Mouse (Mus musculus) lung, postnatal 0 days (tissue): ENCODE data around the gene Epc2. TPM values are rescaled to one million over a fixed set of nuclear protein-coding genes. Genes with fewer than 3 reads are reported as not detected.
A peak's percentile ranks its signal among the peaks of the same experiment; 100 is the strongest.

ENCODE experiments used
- ATAC-seq: fragments of 200-750 bp; cut with Nextera tagmentation; 2 replicates; pipeline ENCODE4 v1.8.0; 2017; ENCODE audit warnings: moderate library complexity
- DNase-seq: peaks from one replicate; pipeline ENCODE4 v3.0.0-alpha.2; 2016; ENCODE audit warnings: low spot score
- H3K27ac ChIP-seq: fragments of 300-500 bp; sonication (generic); 2 replicates; pipeline ENCODE4 v1.5.1; 2014; ENCODE audit warnings: antibody characterized with exemption, mild to moderate bottlenecking, low read length, mixed read lengths
- H3K27me3 ChIP-seq: fragments of 300-500 bp; sonication (generic); replicated peaks from 2 replicates; pipeline ENCODE4 v1.6.1; 2014; ENCODE audit warnings: low read length, mixed read lengths; ENCODE audit not compliant: insufficient read depth
- H3K36me3 ChIP-seq: fragments of 300-500 bp; sonication (generic); 2 replicates; pipeline ENCODE4 v1.6.1; 2014; ENCODE audit warnings: low read length, mixed read lengths; ENCODE audit not compliant: insufficient read depth
- H3K4me1 ChIP-seq: fragments of 300-500 bp; sonication (generic); 2 replicates; pipeline ENCODE4 v1.6.1; 2014; ENCODE audit warnings: antibody characterized with exemption, low read depth, low read length, mixed read lengths; ENCODE audit not compliant: insufficient read depth
- H3K4me2 ChIP-seq: fragments of 300-500 bp; sonication (generic); replicated peaks from 2 replicates; pipeline ENCODE4 v1.6.1; 2014; ENCODE audit warnings: low read depth, mild to moderate bottlenecking, low read length, moderate library complexity, mixed read lengths
- H3K4me3 ChIP-seq: fragments of 300-500 bp; sonication (generic); 2 replicates; pipeline ENCODE4 v1.5.1; 2014; ENCODE audit warnings: low read depth, low read length
- H3K9ac ChIP-seq: fragments of 300-500 bp; sonication (generic); replicated peaks from 2 replicates; pipeline ENCODE4 v1.6.1; 2014; ENCODE audit warnings: low read depth, mild to moderate bottlenecking
- H3K9me3 ChIP-seq: fragments of 300-500 bp; sonication (generic); 2 replicates; pipeline ENCODE4 v1.6.1; 2016; ENCODE audit warnings: low read length, mixed read lengths
- CTCF ChIP-seq: IDR thresholded peaks from 2 replicates; pipeline ENCODE4 v1.5.1; 2016; ENCODE audit warnings: antibody characterized with exemption, mild to moderate bottlenecking
- EP300 ChIP-seq: IDR thresholded peaks from 2 replicates; pipeline ENCODE4 v1.6.1; 2016; ENCODE audit warnings: antibody characterized with exemption, mild to moderate bottlenecking, control low read depth
- WGBS: fragments of 180-500 bp; shearing (Covaris S2); extraction: QIAGEN DNeasy Blood & Tissue Kit; methylation state at CpG from one replicate; pipeline ENCODE4 v1.1.7; 2014; 5-methylcytosine and 5-hydroxymethylcytosine counted together
- polyA plus RNA-seq: library from polyadenylated mRNA; unstranded; fragments of >200 nt; fragmentation: Nextera tagmentation; extraction: Ambion mirVana; gene quantifications from 2 replicates; pipeline ENCODE4 v1.2.1, GENCODE M21; 2015

The Epc2 gene
- polyA plus RNA-seq, 1 experiment from 2014 or later: 4.9 TPM

DNA sequence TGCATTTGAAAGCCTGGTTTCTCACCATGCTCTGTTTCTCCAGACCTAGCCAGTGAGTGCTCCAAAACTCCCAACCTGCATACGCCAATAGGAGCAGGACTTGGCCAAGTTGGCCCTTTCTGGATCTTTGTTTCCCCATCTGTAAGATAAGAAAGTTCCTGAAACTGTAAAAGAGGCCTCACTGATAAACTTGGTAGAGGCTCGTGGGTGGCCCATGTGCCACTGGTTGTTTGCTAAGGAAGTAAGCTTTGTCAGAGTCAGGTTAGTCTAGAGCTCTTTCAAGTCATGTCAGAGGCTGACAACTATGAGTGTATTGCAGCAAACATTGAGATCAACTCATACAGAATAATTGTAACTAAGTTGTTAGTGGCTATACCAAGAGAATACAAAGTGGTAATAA lies 101.8 kb downstream of the Epc2 start:
- TF ChIP-seq CTCF (no peak), EP300 (no peak)
- Histone ChIP-seq H3K27ac (no peak overlapping the region), H3K9ac (no peak overlapping the region), H3K9me3 (no peaks in the 10 kb centered on the region), H3K4me1 (no peaks in the 10 kb centered on the region), H3K4me2 (no peak overlapping the region), H3K36me3 (peaks cover 8% of the 10 kb centered on the region; the same call in 1 of the 2 replicates), H3K4me3 (no peak overlapping the region), H3K27me3 (no peaks in the 10 kb centered on the region)
- DNase-seq (no peak), ATAC-seq (no peak)
- 65% methylated on average over 2 of the region's 2 CpGs for WGBS

DNA sequence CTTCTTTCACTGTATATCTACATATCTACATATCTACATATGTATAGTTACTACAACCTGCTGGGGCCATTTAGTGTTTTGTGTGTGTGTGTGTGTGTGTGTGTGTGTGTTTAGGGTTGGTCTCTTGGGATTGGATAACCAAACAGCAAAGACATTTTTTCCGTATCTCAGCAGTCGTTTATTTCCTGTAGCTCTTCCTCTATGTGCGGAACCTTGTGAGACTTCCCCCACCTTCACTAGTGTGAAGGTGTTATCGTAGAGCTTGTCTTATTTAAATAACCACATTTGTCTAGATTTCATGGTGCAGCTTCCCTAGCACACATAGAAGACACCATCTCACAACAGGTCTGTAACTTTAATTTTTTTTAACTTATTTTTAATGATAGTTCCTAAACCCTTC lies 106.1 kb downstream of the Epc2 start:
- Histone ChIP-seq H3K27me3 (no peaks in the 10 kb centered on the region), H3K9ac (no peak overlapping the region), H3K4me1 (no peaks in the 10 kb centered on the region), H3K4me3 (no peak overlapping the region), H3K9me3 (no peaks in the 10 kb centered on the region), H3K27ac (no peak overlapping the region), H3K4me2 (no peak overlapping the region), H3K36me3 (no peaks in the 10 kb centered on the region)
- WGBS: 92% methylated on average over 4 of the region's 4 CpGs
- no peak for DNase-seq
- ATAC-seq: no peak
- no peak for TF ChIP-seq CTCF
- no peak for TF ChIP-seq EP300

DNA sequence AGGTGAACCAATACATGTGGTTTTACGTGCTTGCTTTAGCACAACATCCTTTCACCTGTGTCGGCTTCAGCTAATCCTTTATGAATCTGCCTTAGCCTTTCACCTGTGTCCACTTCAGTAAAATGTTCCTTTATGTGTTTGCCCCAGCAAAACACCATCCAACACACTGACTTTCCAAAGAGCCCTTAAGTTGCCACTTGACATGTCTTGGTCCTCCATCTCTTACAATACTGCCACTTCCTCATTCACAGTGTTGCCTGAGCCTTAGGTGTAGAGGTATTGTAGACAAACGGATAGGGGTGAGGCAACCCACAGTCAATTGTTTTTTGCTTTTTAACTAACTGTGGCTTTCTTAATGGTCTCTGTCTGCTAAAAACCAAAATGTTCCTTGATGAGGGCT lies 107.1 kb downstream of the Epc2 start:
- Histone ChIP-seq H3K9ac (no peak overlapping the region), H3K4me1 (no peaks in the 10 kb centered on the region), H3K36me3 (no peaks in the 10 kb centered on the region), H3K27me3 (no peaks in the 10 kb centered on the region), H3K4me2 (no peak overlapping the region), H3K4me3 (no peak overlapping the region), H3K27ac (no peak overlapping the region), H3K9me3 (no peaks in the 10 kb centered on the region)
- peak; percentile 88 for ATAC-seq
- TF ChIP-seq CTCF (no peak), EP300 (0 out of 2 replicates have a peak, but pooled peaks have one; percentile 13)
- peak; percentile 70 for DNase-seq
- 63% methylated on average over 3 of the region's 3 CpGs for WGBS

DNA sequence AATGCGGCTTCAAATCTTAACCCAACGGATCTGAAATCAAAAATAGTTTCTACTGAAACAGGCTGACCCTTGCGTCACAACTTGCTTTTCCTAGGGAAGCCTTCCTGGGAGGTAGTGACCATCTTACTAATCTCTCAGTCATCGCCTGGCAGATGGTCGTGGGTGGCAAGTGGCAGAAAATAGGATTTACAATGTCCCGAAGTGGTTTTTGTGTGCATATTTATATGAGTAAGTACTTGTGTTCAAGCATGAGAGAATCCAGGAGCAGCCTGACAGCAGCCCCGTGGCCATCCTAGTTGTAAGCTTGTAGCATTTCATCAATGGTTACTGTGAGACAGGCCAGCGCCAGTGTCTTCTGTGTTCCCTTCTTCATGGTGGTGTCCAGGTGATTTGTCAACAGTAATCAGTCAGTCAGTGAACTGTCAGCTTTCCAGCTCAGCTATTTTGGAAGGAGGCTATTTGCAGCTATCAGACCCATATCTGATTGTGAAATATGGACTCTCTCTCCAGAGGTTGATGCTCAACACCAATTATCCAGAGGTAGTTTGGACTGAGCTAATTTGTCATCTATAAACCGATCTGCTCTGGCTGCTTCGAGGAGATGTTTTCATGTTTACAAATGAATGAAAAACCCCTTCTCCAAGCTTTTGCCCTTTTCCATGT lies 111.5 kb downstream of the Epc2 start:
- Histone ChIP-seq H3K4me2 (no peak overlapping the region), H3K4me1 (no peaks in the 10 kb centered on the region), H3K9ac (no peak overlapping the region), H3K4me3 (no peak overlapping the region), H3K27me3 (no peaks in the 10 kb centered on the region), H3K36me3 (no peaks in the 10 kb centered on the region), H3K9me3 (no peaks in the 10 kb centered on the region), H3K27ac (no peak overlapping the region)
- DNase-seq: no peak
- WGBS: 72% methylated on average over 10 of the region's 10 CpGs
- TF ChIP-seq EP300 (no peak), CTCF (no peak)
- no peak for ATAC-seq

DNA sequence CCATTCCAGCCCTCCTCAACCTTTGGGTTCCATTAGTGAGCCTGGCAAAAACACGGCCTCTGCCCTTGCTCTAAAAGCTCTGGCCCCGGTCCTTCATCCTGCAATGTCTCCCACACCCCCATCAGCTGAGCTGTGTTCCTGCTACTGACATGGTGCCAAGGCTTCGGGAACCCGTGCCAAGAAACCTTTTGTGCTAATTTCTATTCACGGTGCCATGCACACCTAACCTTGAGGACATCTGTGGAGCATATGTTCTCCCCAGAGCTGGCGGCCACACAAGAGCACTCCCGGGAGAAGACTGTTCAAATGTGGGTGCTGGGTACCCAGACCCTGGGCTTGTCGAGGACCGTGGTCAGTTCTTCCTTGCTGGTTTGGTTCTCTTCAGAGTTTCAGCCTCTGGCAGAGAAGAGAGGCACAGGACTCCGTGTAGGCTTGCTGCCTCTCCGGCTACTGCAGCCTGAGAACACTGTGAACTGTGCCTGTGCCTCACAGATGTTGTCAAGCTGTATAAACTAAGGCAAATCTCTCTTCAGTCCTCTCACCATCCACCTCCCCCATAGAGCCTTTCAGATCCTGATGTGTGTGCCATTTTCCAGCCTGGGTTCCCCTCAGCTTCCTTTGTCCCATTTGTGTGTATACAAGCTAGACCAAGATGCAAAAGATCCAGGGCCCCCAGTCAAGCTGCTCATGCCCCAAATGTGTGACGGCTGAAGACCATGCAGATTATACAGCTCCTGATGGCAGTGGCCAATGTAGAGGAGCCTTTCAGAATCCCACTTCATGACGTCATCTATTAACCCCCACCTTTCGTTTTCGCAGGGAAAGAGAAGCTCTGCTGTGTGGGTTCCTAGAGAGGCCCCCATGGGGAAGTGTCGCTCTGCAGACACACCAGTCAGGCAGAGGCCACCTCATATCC lies 118.8 kb downstream of the Epc2 start:
- no peak overlapping the region for H3K4me2 ChIP-seq
- no peaks in the 10 kb centered on the region for H3K4me1 ChIP-seq
- no peaks in the 10 kb centered on the region for H3K36me3 ChIP-seq
- H3K9ac ChIP-seq: no peak overlapping the region
- no peaks in the 10 kb centered on the region for H3K27me3 ChIP-seq
- no peak overlapping the region for H3K4me3 ChIP-seq
- no peak for ATAC-seq
- no peak overlapping the region for H3K27ac ChIP-seq
- WGBS: 53% methylated on average over 16 of the region's 16 CpGs
- TF ChIP-seq EP300 (no peak), CTCF (no peak)
- DNase-seq: no peak
- no peaks in the 10 kb centered on the region for H3K9me3 ChIP-seq

DNA sequence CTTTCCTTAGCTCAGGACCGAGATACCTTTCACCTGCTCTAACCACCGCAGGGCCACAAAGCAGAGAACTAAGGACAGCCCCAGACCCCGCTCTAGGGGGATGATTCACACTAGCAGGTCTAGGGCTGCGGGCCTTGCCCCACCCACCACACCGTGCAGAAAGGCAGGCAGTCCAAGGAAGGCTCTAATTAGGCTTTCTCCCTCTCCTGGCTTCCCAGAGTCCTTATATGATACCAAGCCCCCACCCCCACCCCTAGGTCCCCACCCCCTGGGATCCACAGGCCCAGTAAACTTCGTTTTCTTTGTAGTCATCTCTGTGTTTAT lies 119.5 kb downstream of the Epc2 start:
- WGBS: 58% methylated on average over 6 of the region's 6 CpGs
- H3K4me3 ChIP-seq: no peak overlapping the region
- no peak overlapping the region for H3K9ac ChIP-seq
- H3K36me3 ChIP-seq: no peaks in the 10 kb centered on the region
- no peak for DNase-seq
- H3K27ac ChIP-seq: no peak overlapping the region
- H3K27me3 ChIP-seq: no peaks in the 10 kb centered on the region
- TF ChIP-seq CTCF: no peak
- no peak for TF ChIP-seq EP300
- no peaks in the 10 kb centered on the region for H3K9me3 ChIP-seq
- H3K4me2 ChIP-seq: no peak overlapping the region
- no peak for ATAC-seq
- H3K4me1 ChIP-seq: no peaks in the 10 kb centered on the region
